Mouse (Mus musculus): ENCODE results near the gene Olfr360. TPM values are rescaled to one million over a fixed set of nuclear protein-coding genes. Genes with fewer than 3 reads are reported as not detected.
"Not testable (repeated sequence)": the region's sequence is repeated elsewhere in the genome, so short reads cannot be mapped to it uniquely, and the experiment has no call there.

Gene Olfr360
- not detected for total RNA-seq (2021)

GRCm38 (mm10) chr2:37065446-37065845 is at the start of gene Olfr360:
Gene Olfr360, plus strand, starts transcription at chr2:37065746.
- intact Hi-C loops (cut with DNase I), result no loop called here
- no peak for DNase-seq (ENCODE audit: low spot score in 2 of 2)

- intact Hi-C loops (cut with DNase I), result not testable (repeated sequence)
Observed at GRCm38 (mm10) chr2:37089190-37089589, 23.6 kb downstream of the Olfr360 start, which contains the start of gene Olfr361. Gene Olfr361, minus strand, starts transcription at chr2:37089290.

DNA sequence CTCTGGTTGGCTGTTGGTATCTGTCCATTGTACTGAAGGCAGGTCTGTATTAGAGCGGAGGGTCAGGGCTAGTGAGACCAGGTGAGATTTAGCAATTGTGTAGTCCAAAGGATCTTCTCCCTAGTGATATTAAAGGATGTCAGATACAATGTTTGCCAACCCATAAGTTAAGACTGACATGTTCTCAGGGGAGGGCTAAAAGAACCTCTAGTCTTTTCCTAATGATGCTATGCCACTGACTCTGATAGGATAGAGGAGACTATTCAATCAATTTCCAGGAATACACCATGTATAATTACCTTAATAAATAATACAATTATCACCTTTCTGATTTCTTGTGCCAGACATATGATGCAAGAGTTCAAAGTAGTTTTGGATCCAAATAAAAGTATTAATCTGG is 52.3 kb downstream of the Olfr360 start, which contains the start of gene Olfr362:
Gene Olfr362 (minus strand): TSS at position 101 of the 400 bp plus-strand sequence.
- DNase-seq (ENCODE audit: low spot score in 2 of 2), result no peak
- intact Hi-C loops (cut with DNase I), result no loop called here

More at GRCm38 (mm10) chr2:37089190-37089589, 23.6 kb downstream of the Olfr360 start, which contains the start of gene Olfr361:
- not testable (repeated sequence) for DNase-seq (ENCODE audit: low spot score in 2 of 2)

Other genes with a start within 250 kb of the Olfr360 start
- gene Olfr3, start 248.7 kb upstream of the Olfr360 start, total RNA-seq (2021), result not detected
- gene Olfr350, start 219.4 kb upstream of the Olfr360 start, total RNA-seq (2021), result not detected
- not detected for gene Olfr351, start 203.1 kb upstream of the Olfr360 start, total RNA-seq (2021)
- not detected for gene Olfr352, start 197.3 kb upstream of the Olfr360 start, total RNA-seq (2021)
- not detected for gene Olfr353, start 172.8 kb upstream of the Olfr360 start, total RNA-seq (2021)
- not detected for gene Olfr354, start 160.1 kb upstream of the Olfr360 start, total RNA-seq (2021)
- gene Olfr355, start 136.8 kb upstream of the Olfr360 start, total RNA-seq (2021), result not detected
- not detected for gene Olfr356, start 128.6 kb upstream of the Olfr360 start, total RNA-seq (2021)
- not detected for gene Olfr357, start 71.9 kb upstream of the Olfr360 start, total RNA-seq (2021)
- not detected for gene Olfr358, start 56.4 kb upstream of the Olfr360 start, total RNA-seq (2021)
- gene Olfr361, start 23.5 kb downstream of the Olfr360 start, total RNA-seq (2021), result not detected
- gene Olfr362, start 52.2 kb downstream of the Olfr360 start, total RNA-seq (2021), result not detected
- not detected for gene Olfr364-ps1, start 73.6 kb downstream of the Olfr360 start, total RNA-seq (2021)
- gene Olfr365, start 122.5 kb downstream of the Olfr360 start, total RNA-seq (2021), result not detected
- gene Olfr366, start 145.8 kb downstream of the Olfr360 start, total RNA-seq (2021), result not detected